Mouse (Mus musculus) layer of hippocampus, adult 2 months (tissue): ENCODE measurements at regions not wholly inside any gene's neighbourhood (a gene's known extent, or its start where the extent isn't known, plus 50 kb on each side); places are given as distances from the start of the nearest gene placed in this dataset.

Source experiments
- DNase-seq, 2 experiments: peaks; one replicate each; pipeline ENCODE4 v3.0.0; 2022; ENCODE audit warnings: low spot score in 2 of 2
- H3K27ac ChIP-seq: fragments of 200-600 bp; 2 replicates; pipeline ENCODE4 v1.8.1; 2022
- H3K4me3 ChIP-seq: fragments of 200-600 bp; 2 replicates; pipeline ENCODE4 v1.8.1; 2022; ENCODE audit warnings: mild to moderate bottlenecking
- CTCF ChIP-seq: fragments of 200-600 bp; conservative IDR thresholded peaks from 2 replicates; pipeline ENCODE4 v1.8.1; 2022; ENCODE audit warnings: antibody characterized with exemption, mild to moderate bottlenecking, moderate library complexity

- Histone ChIP-seq H3K4me3 (no peak overlapping the region), H3K27ac (no peak overlapping the region)
- no peak for DNase-seq
- TF ChIP-seq CTCF, result peak; percentile 68
These were observed 174.9 kb downstream of the Ly86 start for GRCm38 (mm10) chr13:37519948-37520347.

GRCm38 (mm10) chr13:37525097-37525726, 180.2 kb downstream of the Ly86 start:
- H3K4me3 ChIP-seq, result no peak overlapping the region
- TF ChIP-seq CTCF, result no peak

DNA sequence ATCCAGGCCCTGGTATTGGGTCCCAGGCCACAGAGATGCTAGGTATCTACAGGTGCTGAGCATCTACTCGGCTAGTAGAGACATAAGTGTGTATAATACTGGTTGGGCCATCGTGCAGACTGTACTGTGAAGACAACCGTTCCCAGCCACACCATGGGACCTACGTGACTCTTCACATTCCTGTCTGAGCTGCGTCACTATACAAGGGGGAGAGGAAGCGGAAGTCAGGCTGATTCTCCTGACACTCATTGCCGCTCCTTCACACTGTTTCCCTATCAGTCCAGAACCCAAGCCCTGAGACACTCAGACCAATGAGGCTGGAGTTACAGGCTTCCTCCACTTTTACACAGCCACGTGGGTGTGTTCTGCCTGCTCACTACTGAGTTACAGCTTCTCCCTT, 181.1 kb downstream of the Ly86 start:
- H3K27ac ChIP-seq, result no peak overlapping the region
- no peak overlapping the region for H3K4me3 ChIP-seq
- TF ChIP-seq CTCF, result no peak
- no peak for DNase-seq

More at GRCm38 (mm10) chr13:37525097-37525726, 180.2 kb downstream of the Ly86 start:
- no peak for DNase-seq
- no peak overlapping the region for H3K27ac ChIP-seq

- Histone ChIP-seq H3K4me3 (no peak overlapping the region), H3K27ac (no peak overlapping the region)
- DNase-seq, result no peak
- TF ChIP-seq CTCF, result no peak
These were observed 183.4 kb downstream of the Ly86 start for GRCm38 (mm10) chr13:37528380-37528779.

DNA sequence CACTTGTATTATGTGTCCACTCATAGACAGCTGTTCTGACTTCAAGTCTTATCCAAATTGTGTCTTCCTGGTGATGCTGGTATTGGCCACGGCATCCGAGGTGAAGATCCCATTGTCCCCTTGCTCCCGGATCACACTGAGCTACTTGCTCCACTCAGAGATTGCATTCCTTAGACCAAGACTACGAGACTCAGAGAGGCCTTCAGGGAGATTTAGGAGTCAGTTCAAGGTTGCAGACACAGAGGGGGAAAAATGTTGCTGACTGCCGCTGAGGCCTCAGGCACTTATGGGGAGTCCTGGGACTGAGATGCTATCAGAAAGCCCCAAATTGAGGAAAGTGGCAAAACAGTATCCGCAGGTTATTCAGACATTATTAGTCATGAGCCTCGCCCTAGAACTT, 183.9 kb downstream of the Ly86 start:
- no peak overlapping the region for H3K4me3 ChIP-seq
- no peak overlapping the region for H3K27ac ChIP-seq
- TF ChIP-seq CTCF, result no peak
- no peak for DNase-seq

DNA sequence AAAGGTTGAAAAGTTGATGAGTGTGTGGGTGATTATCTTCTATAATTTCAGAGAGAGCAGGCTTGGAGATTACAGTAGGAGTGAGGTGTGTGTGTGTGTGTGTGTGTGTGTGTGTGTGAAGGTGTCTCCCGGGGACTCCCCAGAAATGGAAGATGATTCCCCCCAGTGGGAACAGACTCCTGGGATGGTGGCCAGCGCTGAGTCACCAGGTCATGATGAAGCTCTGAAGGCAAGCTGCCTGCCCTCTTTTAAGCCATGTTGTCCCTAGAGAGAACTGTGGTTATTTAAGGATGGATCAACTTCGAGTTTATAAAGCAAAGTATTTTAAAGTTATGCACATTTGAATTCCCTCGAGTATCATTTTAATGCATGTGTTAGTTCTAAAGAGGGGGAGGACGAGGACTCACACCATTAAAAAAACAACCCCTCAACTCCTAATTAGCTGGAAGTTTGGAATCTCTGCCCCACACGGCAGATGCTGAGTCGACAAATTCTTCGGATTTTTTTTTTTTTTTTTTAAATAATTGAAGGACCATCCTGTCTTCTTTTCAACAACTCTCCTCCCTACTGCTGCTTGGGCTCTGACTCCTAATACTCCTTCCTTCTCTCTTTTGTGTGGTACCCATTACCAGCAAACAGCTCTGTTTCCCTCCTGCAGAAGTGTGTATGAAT, 186.6 kb downstream of the Ly86 start:
- H3K4me3 ChIP-seq, result no peak overlapping the region
- no peak for DNase-seq
- H3K27ac ChIP-seq, result no peak overlapping the region
- no peak for TF ChIP-seq CTCF

GRCm38 (mm10) chr13:37532596-37533170, 187.7 kb downstream of the Ly86 start:
- H3K27ac ChIP-seq, result no peak overlapping the region
- TF ChIP-seq CTCF, result no peak
- no peak for DNase-seq
- H3K4me3 ChIP-seq, result no peak overlapping the region

GRCm38 (mm10) chr13:37533851-37534250, 188.8 kb downstream of the Ly86 start:
- Histone ChIP-seq H3K4me3 (no peak overlapping the region), H3K27ac (no peak overlapping the region)
- no peak for TF ChIP-seq CTCF
- no peak for DNase-seq

DNA sequence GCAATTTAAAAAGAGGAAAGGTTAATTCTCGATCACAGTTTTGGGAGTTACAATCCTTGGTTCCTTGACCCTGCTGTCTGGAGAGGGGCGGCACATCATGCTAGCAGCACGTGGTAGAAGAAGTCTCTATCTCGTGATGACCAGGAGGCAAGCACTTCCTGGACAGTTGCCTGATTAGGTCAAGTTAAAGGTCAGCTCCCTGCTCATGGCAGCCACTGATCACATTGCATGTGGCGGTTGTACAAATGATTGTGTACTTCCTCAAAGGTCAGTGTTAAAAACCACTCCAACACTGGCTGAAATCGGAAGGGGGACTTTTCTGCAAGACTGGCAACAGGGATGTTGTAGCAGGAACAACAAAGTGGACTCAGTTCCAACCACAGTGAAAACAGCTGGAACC, 192.3 kb downstream of the Ly86 start:
- no peak overlapping the region for H3K4me3 ChIP-seq
- TF ChIP-seq CTCF, result no peak
- H3K27ac ChIP-seq, result no peak overlapping the region
- DNase-seq, result no peak

GRCm38 (mm10) chr13:37537793-37538192, 192.8 kb downstream of the Ly86 start:
- no peak for DNase-seq
- Histone ChIP-seq H3K27ac (no peak overlapping the region), H3K4me3 (no peak overlapping the region)
- no peak for TF ChIP-seq CTCF

DNA sequence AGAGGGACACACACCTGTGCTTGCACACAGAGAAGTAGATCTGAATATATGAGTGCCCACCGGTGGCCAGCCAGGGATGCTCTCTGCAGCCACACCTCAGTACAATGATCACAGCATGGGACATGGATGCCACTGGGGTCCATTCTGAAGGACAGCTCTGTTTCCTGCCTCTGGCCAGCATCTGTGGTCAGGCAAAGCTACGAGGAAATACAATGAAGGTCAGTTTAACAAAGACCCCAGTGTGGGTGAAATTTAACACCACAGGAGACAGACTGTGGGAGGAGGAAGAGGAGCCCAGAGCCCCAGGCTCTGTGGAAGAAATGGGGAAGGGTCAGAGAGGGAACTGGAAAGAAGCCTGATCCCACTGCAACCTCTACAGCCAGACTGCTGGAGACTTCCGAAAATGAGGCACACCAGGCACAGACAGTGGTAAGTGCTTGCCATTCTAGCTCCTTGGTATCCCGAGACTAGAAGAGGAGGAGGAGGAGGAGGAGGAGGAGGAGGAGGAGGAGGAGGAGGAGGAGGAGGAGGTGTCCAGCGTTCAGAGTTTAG, 196.0 kb downstream of the Ly86 start:
- TF ChIP-seq CTCF, result no peak
- no peak overlapping the region for H3K27ac ChIP-seq

GRCm38 (mm10) chr13:37541674-37542073, 196.7 kb downstream of the Ly86 start:
- H3K27ac ChIP-seq, result no peak overlapping the region
- peak; percentile 41 to 44 for DNase-seq
- no peak overlapping the region for H3K4me3 ChIP-seq
- TF ChIP-seq CTCF, result peak; percentile 83

More for the DNA sequence above, 196.0 kb downstream of the Ly86 start:
- H3K4me3 ChIP-seq, result no peak overlapping the region
- DNase-seq, result no peak

DNA sequence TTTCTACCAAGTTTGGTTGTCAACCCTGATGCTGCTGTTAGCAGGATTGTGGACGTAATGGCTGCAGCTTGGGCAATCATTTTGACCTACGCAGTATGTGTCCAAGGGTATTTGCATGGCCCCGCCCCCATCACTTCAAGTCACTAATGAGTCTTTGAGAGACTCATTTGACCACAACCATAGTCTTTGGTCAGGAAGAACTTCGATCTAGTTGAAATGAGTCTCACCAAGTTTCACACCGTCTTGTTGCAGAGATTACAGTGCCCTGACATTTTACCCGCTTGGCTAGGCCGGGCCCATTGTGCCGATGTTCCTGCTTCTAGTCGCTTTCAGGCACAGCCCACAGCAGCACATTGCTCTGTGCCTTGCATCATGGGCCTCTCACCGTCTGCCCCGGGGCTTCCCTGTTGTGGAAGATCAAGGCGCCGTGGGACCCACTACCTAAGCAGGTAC, 197.8 kb downstream of the Ly86 start:
- no peak overlapping the region for H3K27ac ChIP-seq
- DNase-seq, result no peak
- no peak overlapping the region for H3K4me3 ChIP-seq
- TF ChIP-seq CTCF, result no peak
